Mouse (Mus musculus): Measurements from ENCODE around the gene Srarp. TPM values are rescaled to one million over a fixed set of nuclear protein-coding genes. Genes with fewer than 3 reads are reported as not detected.

Gene Srarp
- polyA plus RNA-seq (2015; fragmentation: Nextera tagmentation; extraction: Ambion mirVana) = not detected in 2 replicates

GRCm38 (mm10) chr4:141435974-141436373 lies at the start of gene Srarp:
TSS of gene Srarp (minus strand) at chr4:141436105.

GRCm38 (mm10) chr4:141444451-141445327 lies 8.8 kb upstream of the Srarp start, which contains the start of gene Zbtb17:
TSS of gene Zbtb17 (plus strand) at chr4:141444654.

GRCm38 (mm10) chr4:141420192-141420829 lies 15.6 kb downstream of the Srarp start, which contains the start of gene Hspb7:
TSS of gene Hspb7 (plus strand) at chr4:141420779.

GRCm38 (mm10) chr4:141415924-141416323 lies 20.0 kb downstream of the Srarp start, which contains the start of gene Clcnkb:
TSS of gene Clcnkb (minus strand) at chr4:141416014.

GRCm38 (mm10) chr4:141398545-141398944 lies 37.4 kb downstream of the Srarp start, which contains the start of gene Clcnka:
TSS of gene Clcnka (minus strand) at chr4:141398724.

Other genes with a start within 250 kb of the Srarp start
- 1.0 and 1.2 TPM in 2 replicates for gene Rsg1, start 222.1 kb downstream of the Srarp start, polyA plus RNA-seq (2015; fragmentation: Nextera tagmentation; extraction: Ambion mirVana)
- 0.81 and 1.7 TPM in 2 replicates for gene Arhgef19, start 196.6 kb downstream of the Srarp start, polyA plus RNA-seq (2015; fragmentation: Nextera tagmentation; extraction: Ambion mirVana)
- 0.54 and 0.99 TPM in 2 replicates for gene Epha2, start 134.9 kb downstream of the Srarp start, polyA plus RNA-seq (2015; fragmentation: Nextera tagmentation; extraction: Ambion mirVana)
- 0.17 TPM in 1 of 2 replicates, not detected in the other for gene Fam131c, start 67.9 kb downstream of the Srarp start, polyA plus RNA-seq (2015; fragmentation: Nextera tagmentation; extraction: Ambion mirVana)
- 0.69 and 1.3 TPM in 2 replicates for gene Clcnka, start 37.4 kb downstream of the Srarp start, polyA plus RNA-seq (2015; fragmentation: Nextera tagmentation; extraction: Ambion mirVana)
- 0.06 TPM in 1 of 2 replicates, not detected in the other for gene Clcnkb, start 20.1 kb downstream of the Srarp start, polyA plus RNA-seq (2015; fragmentation: Nextera tagmentation; extraction: Ambion mirVana)
- 66.3 and 81.8 TPM in 2 replicates for gene Hspb7, start 15.3 kb downstream of the Srarp start, polyA plus RNA-seq (2015; fragmentation: Nextera tagmentation; extraction: Ambion mirVana)
- 15.5 and 16.1 TPM in 2 replicates for gene Zbtb17, start 8.5 kb upstream of the Srarp start, polyA plus RNA-seq (2015; fragmentation: Nextera tagmentation; extraction: Ambion mirVana)
- 2.7 and 3.3 TPM in 2 replicates for gene Spen, start 102.5 kb upstream of the Srarp start, polyA plus RNA-seq (2015; fragmentation: Nextera tagmentation; extraction: Ambion mirVana)
- gene Fblim1, start 170.0 kb upstream of the Srarp start, polyA plus RNA-seq (2015; fragmentation: Nextera tagmentation; extraction: Ambion mirVana) = 7.2 and 9.5 TPM in 2 replicates
- gene Tmem82, start 182.5 kb upstream of the Srarp start, polyA plus RNA-seq (2015; fragmentation: Nextera tagmentation; extraction: Ambion mirVana) = 4.8 and 5.6 TPM in 2 replicates
- 22.5 and 27.9 TPM in 2 replicates for gene Slc25a34, start 187.7 kb upstream of the Srarp start, polyA plus RNA-seq (2015; fragmentation: Nextera tagmentation; extraction: Ambion mirVana)
- gene Plekhm2, start 228.8 kb upstream of the Srarp start, polyA plus RNA-seq (2015; fragmentation: Nextera tagmentation; extraction: Ambion mirVana) = 4.0 and 4.2 TPM in 2 replicates
- gene Rsc1a1, start 249.5 kb upstream of the Srarp start, polyA plus RNA-seq (2015; fragmentation: Nextera tagmentation; extraction: Ambion mirVana) = 2.4 TPM in 1 of 2 replicates, not detected in the other

Measured in skeletal muscle tissue, postnatal 0 days (tissue).